8 mouse cellular contexts compared by ENCODE assay signal in genomic region chr13:55212361-55213137, GRCm38 (mm10). TPM values are rescaled to one million over a fixed set of nuclear protein-coding genes. Genes with fewer than 3 reads are reported as not detected.
A peak's percentile ranks its signal among the peaks of the same experiment; 100 is the strongest.
DNase-seq lines count a peak whose midpoint lies in the region; ATAC-seq and TF ChIP-seq lines count a peak whose summit lies in the region.

No protein-coding gene starts in this region.

- peaks cover 19% of the 10 kb centered on the region for H3K36me3 ChIP-seq in forebrain, postnatal 0 days (ENCODE audit: insufficient read depth)
- H3K36me3 ChIP-seq in hindbrain, embryonic 10.5 days: peaks cover 45% of the 10 kb centered on the region

- peaks cover 9% of the 10 kb centered on the region; the same call in 1 of the 2 replicates for H3K4me1 ChIP-seq in cerebellum, adult 2 months (ENCODE audit: control insufficient read depth, insufficient read depth, low read length)
- H3K4me1 ChIP-seq in forebrain, postnatal 0 days (ENCODE audit: insufficient read depth): peaks cover 34% of the 10 kb centered on the region
- peaks cover 63% of the 10 kb centered on the region for H3K4me1 ChIP-seq in hindbrain, embryonic 10.5 days (replicated peaks)

- ATAC-seq in Patski: peak; percentile 48
- peak; percentile 38 for ATAC-seq in forebrain, postnatal 0 days
- ATAC-seq in activated CD4-positive, CD25-positive, alpha-beta regulatory T cell, adult 4 months: no peak

- POLR2A ChIA-PET in Patski (lab: Charles Lee): interaction anchor here (1.8 to 2.3 kb wide), 2 partner anchors 15 to 23 kb away, joined by 5 to 6 read pairs; no protein-coding TSS in a partner anchor

- no peak for TF ChIP-seq CTCF in Patski (IDR thresholded peaks at IDR 0.05)
- no peak for TF ChIP-seq CTCF in cerebellum, adult 2 months (IDR thresholded peaks at IDR 0.05; ENCODE audit: borderline replicate concordance, insufficient read depth, low read depth, low read length)
- 0 out of 2 replicates have a peak, but pooled peaks have one; percentile 5 for TF ChIP-seq CTCF in forebrain, postnatal 0 days (IDR thresholded peaks at IDR 0.05; ENCODE audit: low read depth)

- in situ Hi-C loops in Patski (cut with MboI; ENCODE audit: low pct_unique_long_range_greater_than_20kb): no loop called here

- CTCF ChIA-PET in Patski (lab: Charles Lee): no interaction called here

- peak; percentile 34 for DNase-seq in Patski (ENCODE audit: low read depth, low spot score)
- peak; percentile 72 to 87 for DNase-seq in cerebellum, adult 2 months
- peak; percentile 79 for DNase-seq in forebrain, postnatal 0 days
- DNase-seq in hindbrain, embryonic 10.5 days (ENCODE audit: low spot score): peak; percentile 79
- peak; percentile 51 to 80 for DNase-seq in layer of hippocampus, postnatal 14 days (ENCODE audit: low spot score in 2 of 2)
- peak; percentile 53 for DNase-seq in lung, postnatal 36 days
- peak; percentile 35 for DNase-seq in skeletal muscle tissue, adult 2 months (ENCODE audit: low read depth, low spot score)

- peak overlapping the region; percentile 87 for H3K4me3 ChIP-seq in cerebellum, adult 2 months (replicated peaks; ENCODE audit: insufficient read depth, low read depth, low read length)
- peak overlapping the region; percentile 76 for H3K4me3 ChIP-seq in forebrain, postnatal 0 days (ENCODE audit: low read depth, low read length)
- H3K4me3 ChIP-seq in hindbrain, embryonic 10.5 days: peak overlapping the region; percentile 89

- peak overlapping the region; percentile 97 for H3K27ac ChIP-seq in cerebellum, adult 2 months (ENCODE audit: insufficient read depth, low read length)
- H3K27ac ChIP-seq in forebrain, postnatal 0 days (ENCODE audit: low read depth, low read length): peak overlapping the region; percentile 95
- H3K27ac ChIP-seq in hindbrain, embryonic 10.5 days: peak overlapping the region; percentile 100

- WGBS in cerebellum, adult 2 months: under 1% methylated on average over 57 of the region's 58 CpGs
- WGBS in forebrain, postnatal 0 days: 3% methylated on average over 57 of the region's 58 CpGs
- under 1% methylated on average over 58 of the region's 58 CpGs for WGBS in hindbrain, embryonic 10.5 days

- peak overlapping the region; percentile 83 for H3K9ac ChIP-seq in forebrain, postnatal 0 days

- TF ChIP-seq POLR2A in cerebellum, adult 2 months (IDR thresholded peaks at IDR 0.05; ENCODE audit: borderline replicate concordance, insufficient read depth, low read length): 0 out of 2 replicates have a peak, but pooled peaks have one; percentile 11

- no peaks in the 10 kb centered on the region for H3K9me3 ChIP-seq in forebrain, postnatal 0 days (ENCODE audit: low read length)
- H3K9me3 ChIP-seq in hindbrain, embryonic 10.5 days: no peaks in the 10 kb centered on the region

- peak overlapping the region; percentile 95 for H3K4me2 ChIP-seq in forebrain, postnatal 0 days (ENCODE audit: low read depth)

- no peaks in the 10 kb centered on the region for H3K27me3 ChIP-seq in Patski
- H3K27me3 ChIP-seq in cerebellum, adult 2 months (ENCODE audit: control insufficient read depth, insufficient read depth, low read length): no peaks in the 10 kb centered on the region
- H3K27me3 ChIP-seq in forebrain, postnatal 0 days (ENCODE audit: insufficient read depth, low read length): no peaks in the 10 kb centered on the region
- H3K27me3 ChIP-seq in hindbrain, embryonic 10.5 days (ENCODE audit: insufficient read depth, poor library complexity, severe bottlenecking): no peaks in the 10 kb centered on the region

RNA-seq across cellular contexts. Expression of gene Nsd1, which starts 3.0 kb away (rescaled TPM):
- 15.1 TPM for polyA plus RNA-seq in Patski (2021)
- 47.5 and 49.5 TPM in 2 replicates for polyA plus RNA-seq in cerebellum, adult 2 months (2012; rRNA removed)
- total RNA-seq in forebrain, postnatal 0 days (2014; rRNA removed): 81.2 and 104 TPM in 2 replicates
- polyA plus RNA-seq in forebrain, postnatal 0 days (2015; fragmentation: Nextera tagmentation; extraction: Ambion mirVana): 37.5 and 48.2 TPM in 2 replicates
- 69.3 and 73.9 TPM in 2 replicates for polyA plus RNA-seq in hindbrain, embryonic 10.5 days (2016; fragmentation: Nextera tagmentation; extraction: Ambion mirVana)
- total RNA-seq in layer of hippocampus, postnatal 14 days (2021): 100 to 1,000 TPM; 143 to 145 TPM
- polyA plus RNA-seq in activated CD4-positive, CD25-positive, alpha-beta regulatory T cell, adult 4 months (2017; shearing (Covaris generic)): 10 to 100 TPM; 53.0 to 53.8 TPM
